Mouse (Mus musculus): ENCODE results near the gene Spata7. TPM values are rescaled to one million over a fixed set of nuclear protein-coding genes. Genes with fewer than 3 reads are reported as not detected.

The Spata7 gene
- polyA plus RNA-seq (2011; ENCODE audit: insufficient read depth, insufficient read length, low read depth, missing spikeins), result 18.0 and 22.2 TPM in 2 replicates

GRCm38 (mm10) chr12:98627392-98628259 is at the start of gene Spata7:
TSS of gene Spata7 (plus strand) at chr12:98628157.
- H3K27me3 ChIP-seq (ENCODE audit: control insufficient read depth, insufficient read depth, low read length, poor library complexity, severe bottlenecking), result no peaks in the 10 kb centered on the region
- H3K4me1 ChIP-seq (ENCODE audit: control insufficient read depth, insufficient read depth, low read length), result no peaks in the 10 kb centered on the region
- peak within 1 kb of the TSS; percentile 79 for H3K9ac ChIP-seq (ENCODE audit: low read depth, poor library complexity, severe bottlenecking)
- no peak for TF ChIP-seq CTCF (IDR thresholded peaks at IDR 0.05; ENCODE audit: low read depth, low read length)
- TF ChIP-seq POLR2A (IDR thresholded peaks at IDR 0.05; ENCODE audit: insufficient read depth, low read length), result peak; percentile 16
- H3K4me3 ChIP-seq (ENCODE audit: low read depth, low read length), result peak within 1 kb of the TSS; percentile 87
- no peaks in the 10 kb centered on the region for H3K9me3 ChIP-seq (replicated peaks; ENCODE audit: control insufficient read depth, insufficient read depth, low read length, poor library complexity, severe bottlenecking)
- no peak within 1 kb of the TSS for H3K27ac ChIP-seq (ENCODE audit: insufficient read depth, low read length)
- no peaks in the 10 kb centered on the region for H3K36me3 ChIP-seq (ENCODE audit: control insufficient read depth, insufficient read depth, low read length, poor library complexity, severe bottlenecking)

- TF ChIP-seq EP300 (IDR thresholded peaks at IDR 0.05; ENCODE audit: insufficient read depth, low read depth, low read length), result no peak
- TF ChIP-seq POLR2A (IDR thresholded peaks at IDR 0.05; ENCODE audit: insufficient read depth, low read length), result no peak
- TF ChIP-seq CTCF (IDR thresholded peaks at IDR 0.05; ENCODE audit: low read depth, low read length), result peak; percentile 5
- no peak overlapping the region for H3K4me3 ChIP-seq (ENCODE audit: low read depth, low read length)
- H3K9ac ChIP-seq (ENCODE audit: low read depth, poor library complexity, severe bottlenecking), result no peak overlapping the region
- H3K36me3 ChIP-seq (ENCODE audit: control insufficient read depth, insufficient read depth, low read length, poor library complexity, severe bottlenecking), result no peaks in the 10 kb centered on the region
- H3K27me3 ChIP-seq (ENCODE audit: control insufficient read depth, insufficient read depth, low read length, poor library complexity, severe bottlenecking), result no peaks in the 10 kb centered on the region
- no peaks in the 10 kb centered on the region for H3K4me1 ChIP-seq (ENCODE audit: control insufficient read depth, insufficient read depth, low read length)
- no peaks in the 10 kb centered on the region for H3K9me3 ChIP-seq (replicated peaks; ENCODE audit: control insufficient read depth, insufficient read depth, low read length, poor library complexity, severe bottlenecking)
- H3K27ac ChIP-seq (ENCODE audit: insufficient read depth, low read length), result no peak overlapping the region
Measured at GRCm38 (mm10) chr12:98585302-98585701, 42.7 kb upstream of the Spata7 start.

GRCm38 (mm10) chr12:98588573-98588972 is 39.4 kb upstream of the Spata7 start:
- Histone ChIP-seq H3K36me3 (ENCODE audit: control insufficient read depth, insufficient read depth, low read length, poor library complexity, severe bottlenecking) (no peaks in the 10 kb centered on the region), H3K27ac (ENCODE audit: insufficient read depth, low read length) (no peak overlapping the region), H3K9me3 (replicated peaks; ENCODE audit: control insufficient read depth, insufficient read depth, low read length, poor library complexity, severe bottlenecking) (peaks cover 12% of the 10 kb centered on the region; the same call in 1 of the 2 replicates), H3K4me3 (ENCODE audit: low read depth, low read length) (no peak overlapping the region), H3K9ac (ENCODE audit: low read depth, poor library complexity, severe bottlenecking) (no peak overlapping the region), H3K27me3 (ENCODE audit: control insufficient read depth, insufficient read depth, low read length, poor library complexity, severe bottlenecking) (no peaks in the 10 kb centered on the region), H3K4me1 (ENCODE audit: control insufficient read depth, insufficient read depth, low read length) (no peaks in the 10 kb centered on the region)
- no peak for TF ChIP-seq POLR2A (IDR thresholded peaks at IDR 0.05; ENCODE audit: insufficient read depth, low read length)
- TF ChIP-seq EP300 (IDR thresholded peaks at IDR 0.05; ENCODE audit: insufficient read depth, low read depth, low read length), result no peak
- no peak for TF ChIP-seq CTCF (IDR thresholded peaks at IDR 0.05; ENCODE audit: low read depth, low read length)

- Histone ChIP-seq H3K27me3 (ENCODE audit: control insufficient read depth, insufficient read depth, low read length, poor library complexity, severe bottlenecking) (no peaks in the 10 kb centered on the region), H3K27ac (ENCODE audit: insufficient read depth, low read length) (no peak overlapping the region), H3K4me1 (ENCODE audit: control insufficient read depth, insufficient read depth, low read length) (no peaks in the 10 kb centered on the region), H3K36me3 (ENCODE audit: control insufficient read depth, insufficient read depth, low read length, poor library complexity, severe bottlenecking) (no peaks in the 10 kb centered on the region), H3K4me3 (ENCODE audit: low read depth, low read length) (no peak overlapping the region), H3K9me3 (replicated peaks; ENCODE audit: control insufficient read depth, insufficient read depth, low read length, poor library complexity, severe bottlenecking) (peaks cover 12% of the 10 kb centered on the region; the same call in 1 of the 2 replicates), H3K9ac (ENCODE audit: low read depth, poor library complexity, severe bottlenecking) (no peak overlapping the region)
- no peak for TF ChIP-seq EP300 (IDR thresholded peaks at IDR 0.05; ENCODE audit: insufficient read depth, low read depth, low read length)
- no peak for TF ChIP-seq CTCF (IDR thresholded peaks at IDR 0.05; ENCODE audit: low read depth, low read length)
- no peak for TF ChIP-seq POLR2A (IDR thresholded peaks at IDR 0.05; ENCODE audit: insufficient read depth, low read length)
Measured at GRCm38 (mm10) chr12:98591016-98591415, 36.9 kb upstream of the Spata7 start.

- no peak overlapping the region for H3K9ac ChIP-seq (ENCODE audit: low read depth, poor library complexity, severe bottlenecking)
- H3K27me3 ChIP-seq (ENCODE audit: control insufficient read depth, insufficient read depth, low read length, poor library complexity, severe bottlenecking), result no peaks in the 10 kb centered on the region
- no peak overlapping the region for H3K4me3 ChIP-seq (ENCODE audit: low read depth, low read length)
- no peaks in the 10 kb centered on the region for H3K36me3 ChIP-seq (ENCODE audit: control insufficient read depth, insufficient read depth, low read length, poor library complexity, severe bottlenecking)
- H3K9me3 ChIP-seq (replicated peaks; ENCODE audit: control insufficient read depth, insufficient read depth, low read length, poor library complexity, severe bottlenecking), result peaks cover 6% of the 10 kb centered on the region; the same call in 1 of the 2 replicates
- TF ChIP-seq POLR2A (IDR thresholded peaks at IDR 0.05; ENCODE audit: insufficient read depth, low read length) (no peak), EP300 (IDR thresholded peaks at IDR 0.05; ENCODE audit: insufficient read depth, low read depth, low read length) (no peak), CTCF (IDR thresholded peaks at IDR 0.05; ENCODE audit: low read depth, low read length) (no peak)
- H3K27ac ChIP-seq (ENCODE audit: insufficient read depth, low read length), result no peak overlapping the region
- H3K4me1 ChIP-seq (ENCODE audit: control insufficient read depth, insufficient read depth, low read length), result no peaks in the 10 kb centered on the region
Measured at GRCm38 (mm10) chr12:98600861-98601260, 27.1 kb upstream of the Spata7 start.

- H3K27ac ChIP-seq (ENCODE audit: insufficient read depth, low read length), result no peak overlapping the region
- H3K9ac ChIP-seq (ENCODE audit: low read depth, poor library complexity, severe bottlenecking), result no peak overlapping the region
- H3K9me3 ChIP-seq (replicated peaks; ENCODE audit: control insufficient read depth, insufficient read depth, low read length, poor library complexity, severe bottlenecking), result peaks cover 6% of the 10 kb centered on the region; the same call in 1 of the 2 replicates
- TF ChIP-seq EP300 (IDR thresholded peaks at IDR 0.05; ENCODE audit: insufficient read depth, low read depth, low read length) (no peak), CTCF (IDR thresholded peaks at IDR 0.05; ENCODE audit: low read depth, low read length) (no peak), POLR2A (IDR thresholded peaks at IDR 0.05; ENCODE audit: insufficient read depth, low read length) (no peak)
- no peaks in the 10 kb centered on the region for H3K4me1 ChIP-seq (ENCODE audit: control insufficient read depth, insufficient read depth, low read length)
- H3K36me3 ChIP-seq (ENCODE audit: control insufficient read depth, insufficient read depth, low read length, poor library complexity, severe bottlenecking), result no peaks in the 10 kb centered on the region
- no peak overlapping the region for H3K4me3 ChIP-seq (ENCODE audit: low read depth, low read length)
- H3K27me3 ChIP-seq (ENCODE audit: control insufficient read depth, insufficient read depth, low read length, poor library complexity, severe bottlenecking), result no peaks in the 10 kb centered on the region
Measured at GRCm38 (mm10) chr12:98602114-98602513, 25.8 kb upstream of the Spata7 start.
